In genomic region chr4:88950181-88951033, GRCm38 (mm10) we compare ENCODE assay signal across 13 mouse cellular contexts.
DNase-seq lines count a peak whose midpoint lies in the region; ATAC-seq and TF ChIP-seq lines count a peak whose summit lies in the region.
"Had no signal": no experiment of that assay in that cellular context is flagged by ENCODE, and none has a peak within 500 bp of the region (broad histone marks: within the 10 kb centered on the region; RNA-seq: fewer than 3 reads in every experiment).

No protein-coding gene starts in this region.

- no peak for TF ChIP-seq POLR2A in heart, adult 2 months (IDR thresholded peaks at IDR 0.05; ENCODE audit: insufficient read depth, low read depth, low read length)

- POLR2A ChIA-PET in Patski (lab: Charles Lee): interaction anchor here (0.9 to 6.4 kb wide), 7 partner anchors 14 to 107 kb away, joined by 3 to 61 read pairs (median 4); no protein-coding TSS in a partner anchor

- no peaks in the 10 kb centered on the region for H3K36me3 ChIP-seq in hindbrain, embryonic 11.5 days (ENCODE audit: control insufficient read depth, insufficient read depth, low read length)
- no peaks in the 10 kb centered on the region for H3K36me3 ChIP-seq in hindbrain, embryonic 16.5 days (ENCODE audit: control insufficient read depth, insufficient read depth, low read length)
- H3K36me3 ChIP-seq in heart, adult 2 months (ENCODE audit: control insufficient read depth, insufficient read depth, low read length): no peaks in the 10 kb centered on the region
- no peaks in the 10 kb centered on the region for H3K36me3 ChIP-seq in lung, postnatal 0 days (ENCODE audit: insufficient read depth, low read length)
- H3K36me3 ChIP-seq: hindbrain, embryonic 13.5 days; limb, embryonic 15.5 days had no signal

- no peak for ATAC-seq in hindbrain, embryonic 11.5 days (ENCODE audit: low FRiP score)
- ATAC-seq in hindbrain, embryonic 16.5 days: no peak
- ATAC-seq in Patski: peak; percentile 98
- ATAC-seq in lung, postnatal 0 days: no peak

- no peak overlapping the region for H3K4me2 ChIP-seq in hindbrain, embryonic 11.5 days (replicated peaks; ENCODE audit: low read depth, low read length)
- no peak overlapping the region for H3K4me2 ChIP-seq in hindbrain, embryonic 16.5 days (ENCODE audit: low read length)
- H3K4me2 ChIP-seq in lung, postnatal 0 days (replicated peaks; ENCODE audit: low read depth, low read length): no peak overlapping the region
- H3K4me2 ChIP-seq: hindbrain, embryonic 13.5 days; limb, embryonic 15.5 days had no signal

- no peak overlapping the region for H3K9ac ChIP-seq in hindbrain, embryonic 11.5 days (ENCODE audit: low read depth, low read length)
- H3K9ac ChIP-seq in hindbrain, embryonic 16.5 days (ENCODE audit: low read depth, low read length): no peak overlapping the region
- H3K9ac ChIP-seq in heart, adult 2 months (ENCODE audit: low read depth, low read length): no peak overlapping the region
- no peak overlapping the region for H3K9ac ChIP-seq in lung, postnatal 0 days (replicated peaks; ENCODE audit: low read depth)
- H3K9ac ChIP-seq: hindbrain, embryonic 13.5 days; limb, embryonic 15.5 days had no signal

- H3K27me3 ChIP-seq in hindbrain, embryonic 11.5 days (ENCODE audit: control insufficient read depth, insufficient read depth, low read length): no peaks in the 10 kb centered on the region
- H3K27me3 ChIP-seq in hindbrain, embryonic 16.5 days (replicated peaks; ENCODE audit: control insufficient read depth, insufficient read depth, low read length): no peaks in the 10 kb centered on the region
- no peaks in the 10 kb centered on the region for H3K27me3 ChIP-seq in Patski
- H3K27me3 ChIP-seq in heart, adult 2 months (ENCODE audit: control insufficient read depth, insufficient read depth, low read length): no peaks in the 10 kb centered on the region
- no peaks in the 10 kb centered on the region for H3K27me3 ChIP-seq in lung, postnatal 0 days (replicated peaks; ENCODE audit: insufficient read depth, low read length)
- H3K27me3 ChIP-seq: hindbrain, embryonic 13.5 days; limb, embryonic 15.5 days had no signal

- CTCF ChIA-PET in Patski (lab: Charles Lee): interaction anchor here (0.6 to 5.7 kb wide), 10 partner anchors 10 to 176 kb away, joined by 3 to 50 read pairs (median 4); no protein-coding TSS in a partner anchor

- TF ChIP-seq EP300 in heart, adult 2 months (IDR thresholded peaks at IDR 0.05; ENCODE audit: insufficient read depth, low read depth, low read length): no peak
- TF ChIP-seq EP300 in lung, postnatal 0 days (IDR thresholded peaks at IDR 0.05): no peak

- peak; percentile 8 for DNase-seq in hindbrain, embryonic 11.5 days (ENCODE audit: low spot score)
- DNase-seq in Patski (ENCODE audit: low read depth, low spot score): peak; percentile 97
- DNase-seq in heart, adult 2 months: peak in 1 of 2 experiments; percentile 34
- DNase-seq in heart, postnatal 10 days: peak; percentile 58 to 66
- DNase-seq in layer of hippocampus, adult 18-20 months (ENCODE audit: low spot score in 2 of 2): no peak
- DNase-seq in lung, postnatal 0 days (ENCODE audit: low spot score): no peak
- DNase-seq in thymus, adult 18-20 months: no peak
- DNase-seq: cerebellum, adult 18-20 months; kidney, adult 8-10 months; lung, adult 2 months had no signal

- H3K4me1 ChIP-seq in hindbrain, embryonic 11.5 days (replicated peaks; ENCODE audit: control insufficient read depth, insufficient read depth, low read length): no peaks in the 10 kb centered on the region
- no peaks in the 10 kb centered on the region for H3K4me1 ChIP-seq in hindbrain, embryonic 16.5 days (ENCODE audit: control insufficient read depth, insufficient read depth, low read depth, low read length)
- H3K4me1 ChIP-seq in heart, adult 2 months (ENCODE audit: control insufficient read depth, insufficient read depth, low read length): peaks cover 4% of the 10 kb centered on the region; the same call in 1 of the 2 replicates
- H3K4me1 ChIP-seq in lung, postnatal 0 days (ENCODE audit: insufficient read depth, low read depth, low read length): no peaks in the 10 kb centered on the region
- H3K4me1 ChIP-seq: hindbrain, embryonic 13.5 days; limb, embryonic 15.5 days had no signal

- no peaks in the 10 kb centered on the region for H3K9me3 ChIP-seq in hindbrain, embryonic 11.5 days (ENCODE audit: control insufficient read depth, low read length)
- no peaks in the 10 kb centered on the region for H3K9me3 ChIP-seq in hindbrain, embryonic 16.5 days (ENCODE audit: control insufficient read depth, low read length)
- H3K9me3 ChIP-seq in lung, postnatal 0 days (ENCODE audit: low read length): no peaks in the 10 kb centered on the region
- H3K9me3 ChIP-seq: hindbrain, embryonic 13.5 days; limb, embryonic 15.5 days had no signal

- WGBS in hindbrain, embryonic 11.5 days: 52% methylated on average over 12 of the region's 12 CpGs
- 41% methylated on average over 12 of the region's 12 CpGs for WGBS in hindbrain, embryonic 16.5 days
- WGBS in heart, adult 2 months: 12% methylated on average over 12 of the region's 12 CpGs
- 49% methylated on average over 12 of the region's 12 CpGs for WGBS in lung, postnatal 0 days

- no peak overlapping the region for H3K4me3 ChIP-seq in hindbrain, embryonic 11.5 days (ENCODE audit: low read depth, low read length)
- no peak overlapping the region for H3K4me3 ChIP-seq in hindbrain, embryonic 16.5 days (ENCODE audit: low read length)
- H3K4me3 ChIP-seq in heart, adult 2 months: peak overlapping the region; percentile 20; the same call in 1 of the 2 replicates
- H3K4me3 ChIP-seq in lung, postnatal 0 days (ENCODE audit: low read depth, low read length): no peak overlapping the region
- H3K4me3 ChIP-seq: hindbrain, embryonic 13.5 days; limb, embryonic 15.5 days had no signal

- H3K79me2 ChIP-seq in heart, adult 2 months (replicated peaks; ENCODE audit: control insufficient read depth, insufficient read depth, low read length): no peaks in the 10 kb centered on the region

- TF ChIP-seq CTCF in Patski (IDR thresholded peaks at IDR 0.05): no peak
- no peak for TF ChIP-seq CTCF in heart, adult 2 months (IDR thresholded peaks at IDR 0.05)
- no peak for TF ChIP-seq CTCF in lung, postnatal 0 days (IDR thresholded peaks at IDR 0.05)

- intact Hi-C loops in heart, adult 2 months (cut with DNase I): loop anchor here (5.0 kb wide), 1 partner anchor 92 kb away; no protein-coding TSS in a partner anchor
- intact Hi-C loops in heart, postnatal 10 days (cut with DNase I): loop anchor here (5.0 kb wide), 1 partner anchor 177 kb away; no protein-coding TSS in a partner anchor

- in situ Hi-C loops in Patski (cut with MboI; ENCODE audit: low pct_unique_long_range_greater_than_20kb): no loop called here

- no peak overlapping the region for H3K27ac ChIP-seq in hindbrain, embryonic 11.5 days (ENCODE audit: low read depth, low read length)
- no peak overlapping the region for H3K27ac ChIP-seq in hindbrain, embryonic 16.5 days (ENCODE audit: low read depth, low read length)
- H3K27ac ChIP-seq in heart, adult 2 months: peak overlapping the region; percentile 77
- no peak overlapping the region for H3K27ac ChIP-seq in lung, postnatal 0 days (ENCODE audit: low read length)
- H3K27ac ChIP-seq: hindbrain, embryonic 13.5 days; limb, embryonic 15.5 days had no signal

Comparison
In these comparisons a context has a peak if more than half of its experiments do, and no peak if none do; other contexts are left out.
1. DNase-seq: peak in hindbrain, embryonic 11.5 days (single experiment), Patski (single experiment) and heart, postnatal 10 days (2 of 2); none in layer of hippocampus, adult 18-20 months (0 of 2), lung, postnatal 0 days (single experiment) and thymus, adult 18-20 months (0 of 2).